Mouse (Mus musculus) cerebellum, adult 2 months (tissue): ENCODE measurements at regions not wholly inside any gene's neighbourhood (a gene's known extent, or its start where the extent isn't known, plus 50 kb on each side); places are given as distances from the start of the nearest gene placed in this dataset.

Experiments
- DNase-seq, 2 experiments: peaks; one replicate each; pipeline ENCODE4 v3.0.0; 2021
- H3K27ac ChIP-seq: fragments of 200-500 bp; 2 replicates; pipeline ENCODE4 v1.5.1; 2012; ENCODE audit warnings: low read length, control low read depth, inconsistent platforms; ENCODE audit not compliant: insufficient read depth
- H3K27me3 ChIP-seq: fragments of 200-500 bp; 2 replicates; pipeline ENCODE4 v1.6.1; 2012; ENCODE audit warnings: inconsistent platforms, mild to moderate bottlenecking, low read length, moderate library complexity; ENCODE audit not compliant: control insufficient read depth, insufficient read depth
- H3K4me1 ChIP-seq: fragments of 200-500 bp; 2 replicates; pipeline ENCODE4 v1.6.1; 2011; ENCODE audit warnings: low read length; ENCODE audit not compliant: control insufficient read depth, insufficient read depth
- H3K4me3 ChIP-seq: fragments of 200-500 bp; replicated peaks from 2 replicates; pipeline ENCODE3; 2011; ENCODE audit warnings: mild to moderate bottlenecking, low read depth, low read length, control low read depth; ENCODE audit not compliant: insufficient read depth
- CTCF ChIP-seq: fragments of 200-500 bp; IDR thresholded peaks from 2 replicates; pipeline ENCODE4 v1.5.1; 2011; ENCODE audit warnings: low read depth, mild to moderate bottlenecking, control low read depth, low read length, moderate library complexity, borderline replicate concordance; ENCODE audit not compliant: insufficient read depth
- POLR2A ChIP-seq: fragments of 200-500 bp; IDR thresholded peaks from 2 replicates; pipeline ENCODE4 v1.6.1; 2011; ENCODE audit warnings: low read length, control low read depth, borderline replicate concordance; ENCODE audit not compliant: insufficient read depth
- WGBS: fragments of 180-500 bp; shearing (Covaris S2); methylation state at CpG from one replicate; pipeline ENCODE4 v1.1.7; 2018; 5-methylcytosine and 5-hydroxymethylcytosine counted together

GRCm38 (mm10) chr5:67552865-67553264, 54.8 kb upstream of the Shisa3 start:
- Histone ChIP-seq H3K4me1 (no peaks in the 10 kb centered on the region), H3K27me3 (no peaks in the 10 kb centered on the region), H3K27ac (no peak overlapping the region), H3K4me3 (no peak overlapping the region)
- 83% methylated on average over 2 of the region's 2 CpGs for WGBS
- no peak for DNase-seq
- no peak for TF ChIP-seq POLR2A
- TF ChIP-seq CTCF, result no peak
